Mouse (Mus musculus) activated CD4-positive, CD25-positive, alpha-beta regulatory T cell, adult 9 weeks (primary cell): ENCODE measurements around the gene Tpr. TPM values are rescaled to one million over a fixed set of nuclear protein-coding genes. Genes with fewer than 3 reads are reported as not detected.

Experiments
- polyA plus RNA-seq: library from polyadenylated mRNA; unstranded; fragments of 100-300 nt; shearing (Covaris generic); gene quantifications from one replicate; pipeline ENCODE4 v1.2.1, GENCODE M21; 2017

Tpr gene
- polyA plus RNA-seq, result 181 TPM

DNA sequence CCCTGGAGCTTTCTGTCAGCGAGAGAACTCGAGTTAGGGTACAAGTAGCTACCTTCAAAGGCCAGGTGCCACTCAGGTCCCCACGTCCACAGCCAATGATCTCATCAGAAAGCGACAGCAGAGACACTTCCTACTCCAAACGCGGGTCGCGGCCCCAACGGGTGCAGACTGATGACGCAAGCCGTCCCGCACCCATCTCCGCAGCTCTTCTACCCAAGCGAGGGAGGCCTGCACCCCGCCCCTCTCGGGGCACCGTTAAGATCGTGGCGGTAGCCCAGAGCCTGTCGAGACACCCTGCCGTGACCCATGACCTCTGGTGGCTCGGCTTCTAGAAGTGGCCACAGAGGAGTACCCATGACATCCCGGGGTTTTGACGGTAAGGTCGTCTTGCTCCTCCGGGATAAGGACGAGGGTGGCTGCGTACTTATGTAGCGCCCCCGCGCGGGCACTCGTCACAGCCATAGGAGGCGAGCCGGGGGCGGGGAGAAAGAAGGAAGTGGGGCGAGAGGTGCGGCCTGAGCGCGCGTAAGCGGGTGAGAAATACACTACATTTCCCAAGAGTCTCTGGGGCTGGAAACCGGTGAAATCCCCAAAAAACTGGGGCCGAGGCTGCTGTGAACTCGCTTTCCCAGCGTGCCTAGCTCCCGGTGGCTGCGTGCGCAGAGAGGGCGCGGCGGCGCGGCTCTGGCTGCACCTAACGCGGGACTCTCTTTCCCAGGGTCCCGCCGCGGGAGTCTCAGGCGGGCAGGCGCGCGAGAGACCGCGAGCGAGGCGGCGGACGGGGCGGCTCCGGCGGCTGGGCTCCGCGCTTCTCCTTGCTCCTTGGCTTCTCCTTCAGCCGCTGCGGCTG lies at the start of gene Tpr, which contains the start of gene Odr4:
Tpr (plus strand) TSS at position 201 of the 850 bp plus-strand sequence.
Odr4 (minus strand) TSS at position 443 of the 850 bp plus-strand sequence.

DNA sequence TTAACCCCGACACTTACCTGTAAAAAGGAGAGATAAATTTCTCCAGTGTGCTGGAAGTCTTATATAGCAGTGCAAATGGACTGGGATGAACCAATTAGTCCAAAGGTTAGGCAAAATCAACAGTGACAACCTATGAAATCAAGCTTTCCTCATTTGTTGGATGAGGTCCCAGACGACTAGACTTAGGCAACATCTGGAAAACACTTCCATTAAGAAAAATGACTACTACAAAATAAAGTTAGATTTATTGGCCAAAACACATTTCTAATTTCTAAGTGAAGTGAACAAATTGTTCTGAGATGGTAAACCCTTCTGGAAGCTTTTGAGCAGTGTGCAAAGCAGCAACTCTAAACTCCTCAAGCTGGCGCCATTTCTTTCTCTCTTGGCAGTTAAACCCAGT lies 73.5 kb downstream of the Tpr start, which contains the start of gene Prg4:
Prg4 (minus strand) TSS at position 34 of the 400 bp plus-strand sequence.

Other genes starting within 250 kb of the Tpr start
- not detected for gene Pdc, start 73.4 kb upstream of the Tpr start, polyA plus RNA-seq
- gene Odr4, start 242 bp downstream of the Tpr start, polyA plus RNA-seq, result 31.8 TPM
- gene Prg4, start 73.3 kb downstream of the Tpr start, polyA plus RNA-seq, result 32.9 TPM